Mouse (Mus musculus) midbrain, embryonic 10.5 days (tissue): ENCODE measurements around the gene Syt9. TPM values are rescaled to one million over a fixed set of nuclear protein-coding genes. Genes with fewer than 3 reads are reported as not detected.

Experiments used
- DNase-seq: peaks from one replicate; pipeline ENCODE4 v3.0.0-alpha.2; 2017; ENCODE audit warnings: low spot score
- H3K27ac ChIP-seq: fragments of 300-500 bp; sonication (generic); replicated peaks from 2 replicates; pipeline ENCODE4 v1.5.1; 2016; ENCODE audit warnings: mild to moderate bottlenecking
- H3K27me3 ChIP-seq: fragments of 300-500 bp; sonication (generic); 2 replicates; pipeline ENCODE4 v1.6.1; 2016; ENCODE audit warnings: low read depth, mild to moderate bottlenecking; ENCODE audit not compliant: poor library complexity, severe bottlenecking
- H3K36me3 ChIP-seq: fragments of 300-500 bp; sonication (generic); 2 replicates; pipeline ENCODE4 v1.6.1; 2016; ENCODE audit warnings: mild to moderate bottlenecking, moderate library complexity
- H3K4me1 ChIP-seq: fragments of 300-500 bp; sonication (generic); 2 replicates; pipeline ENCODE4 v1.6.1; 2016
- H3K4me3 ChIP-seq: fragments of 300-500 bp; sonication (generic); 2 replicates; pipeline ENCODE4 v1.5.1; 2016; ENCODE audit warnings: mild to moderate bottlenecking, moderate library complexity
- H3K9me3 ChIP-seq: fragments of 300-500 bp; sonication (generic); replicated peaks from 2 replicates; pipeline ENCODE4 v1.6.1; 2016; ENCODE audit warnings: mild to moderate bottlenecking
- WGBS: fragments of 180-500 bp; shearing (Covaris S2); methylation state at CpG from one replicate; pipeline ENCODE4 v1.1.7; 2016; 5-methylcytosine and 5-hydroxymethylcytosine counted together
- polyA plus RNA-seq: library from polyadenylated mRNA; unstranded; fragments of >200 nt; fragmentation: Nextera tagmentation; extraction: Ambion mirVana; gene quantifications from 2 replicates; pipeline ENCODE4 v1.2.1, GENCODE M21; 2016

The Syt9 gene
- polyA plus RNA-seq, 1 experiment from 2014 or later = 2.8 TPM

DNA sequence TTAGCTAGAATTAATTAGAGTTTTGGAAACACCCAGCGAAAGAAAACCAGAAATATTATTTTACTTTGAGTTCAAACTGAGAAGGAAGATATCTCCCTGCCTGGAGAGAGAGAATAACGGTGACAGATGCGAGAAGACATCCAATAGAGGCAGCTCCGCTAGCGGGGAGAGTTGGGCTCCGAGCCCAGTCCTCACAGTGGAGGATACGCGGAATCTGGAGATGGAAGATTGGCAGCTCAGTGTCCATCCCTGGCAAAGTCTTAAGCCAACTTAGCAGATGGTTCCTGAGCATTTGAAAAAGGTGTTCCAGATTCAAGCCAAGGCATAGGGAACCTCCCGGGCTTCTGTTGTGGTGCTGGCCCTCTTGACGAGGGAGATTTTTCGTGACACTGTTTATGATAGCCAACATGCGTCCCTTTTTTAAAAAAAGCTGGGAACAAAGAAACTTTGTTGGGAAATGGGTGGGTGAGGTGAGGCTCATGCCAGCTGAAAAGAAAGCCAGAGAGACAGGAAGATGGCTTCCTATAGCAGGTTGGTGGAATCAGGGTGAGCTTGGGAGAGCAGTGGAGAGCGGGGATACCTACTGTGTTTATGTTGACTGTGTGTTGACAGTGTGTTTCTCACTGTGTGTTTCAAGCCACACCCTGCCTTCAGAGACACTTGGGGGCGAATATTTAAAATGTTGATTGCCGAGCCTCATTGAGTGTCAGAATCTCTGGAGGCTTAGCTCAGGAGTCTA lies 29.7 kb downstream of the Syt9 start:
- Histone ChIP-seq H3K9me3 (no peaks in the 10 kb centered on the region), H3K4me3 (no peak overlapping the region), H3K36me3 (no peaks in the 10 kb centered on the region), H3K27ac (no peak overlapping the region), H3K4me1 (no peaks in the 10 kb centered on the region), H3K27me3 (no peaks in the 10 kb centered on the region)
- no peak for DNase-seq
- 94% methylated on average over 15 of the region's 15 CpGs for WGBS

DNA sequence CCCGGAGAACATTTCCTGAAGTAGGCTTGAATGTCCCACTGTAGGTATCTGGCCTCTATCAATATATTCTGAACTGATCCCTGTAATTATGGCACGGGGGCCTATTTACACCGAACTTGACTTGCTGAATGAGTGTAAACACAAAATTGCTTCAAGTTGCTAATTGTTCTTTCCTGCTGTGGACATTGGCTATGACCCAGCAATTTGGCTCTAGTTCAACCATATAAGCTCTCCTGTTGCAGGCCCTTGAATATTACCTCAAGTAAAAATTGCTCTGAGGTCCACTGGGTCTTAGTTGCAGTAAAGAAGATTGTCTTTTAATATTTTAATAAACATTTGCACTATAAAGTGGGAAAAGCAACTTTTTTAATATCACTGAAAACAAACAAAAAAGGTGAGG lies 32.7 kb downstream of the Syt9 start:
- Histone ChIP-seq H3K27ac (no peak overlapping the region), H3K36me3 (no peaks in the 10 kb centered on the region), H3K4me1 (no peaks in the 10 kb centered on the region), H3K4me3 (no peak overlapping the region), H3K9me3 (no peaks in the 10 kb centered on the region), H3K27me3 (no peaks in the 10 kb centered on the region)
- 87% methylated on average over 3 of the region's 3 CpGs for WGBS
- DNase-seq = no peak

DNA sequence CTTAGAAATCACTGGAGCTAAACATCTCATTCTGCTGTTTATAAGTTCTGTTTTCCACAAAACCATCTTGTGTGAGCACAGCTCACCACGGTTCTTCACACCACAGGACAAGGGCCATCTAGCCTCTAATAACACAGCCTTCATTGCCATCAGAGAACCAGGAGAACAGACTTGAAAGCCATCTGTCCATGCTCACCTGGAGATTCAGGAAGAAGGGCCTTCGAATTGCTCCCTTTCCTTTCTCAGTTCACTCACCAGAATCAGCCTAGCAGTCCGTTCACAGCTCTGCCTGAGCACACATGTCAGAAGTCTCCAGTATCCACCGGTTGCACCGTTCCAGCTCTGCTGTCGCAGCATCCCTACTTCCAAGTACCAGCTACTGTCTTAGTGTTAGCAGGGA lies 44.4 kb downstream of the Syt9 start:
- Histone ChIP-seq H3K36me3 (no peaks in the 10 kb centered on the region), H3K27ac (no peak overlapping the region), H3K4me3 (no peak overlapping the region), H3K27me3 (no peaks in the 10 kb centered on the region), H3K9me3 (no peaks in the 10 kb centered on the region; the same call in 1 of the 2 replicates), H3K4me1 (no peaks in the 10 kb centered on the region)
- no peak for DNase-seq
- WGBS = 88% methylated on average over 6 of the region's 6 CpGs

DNA sequence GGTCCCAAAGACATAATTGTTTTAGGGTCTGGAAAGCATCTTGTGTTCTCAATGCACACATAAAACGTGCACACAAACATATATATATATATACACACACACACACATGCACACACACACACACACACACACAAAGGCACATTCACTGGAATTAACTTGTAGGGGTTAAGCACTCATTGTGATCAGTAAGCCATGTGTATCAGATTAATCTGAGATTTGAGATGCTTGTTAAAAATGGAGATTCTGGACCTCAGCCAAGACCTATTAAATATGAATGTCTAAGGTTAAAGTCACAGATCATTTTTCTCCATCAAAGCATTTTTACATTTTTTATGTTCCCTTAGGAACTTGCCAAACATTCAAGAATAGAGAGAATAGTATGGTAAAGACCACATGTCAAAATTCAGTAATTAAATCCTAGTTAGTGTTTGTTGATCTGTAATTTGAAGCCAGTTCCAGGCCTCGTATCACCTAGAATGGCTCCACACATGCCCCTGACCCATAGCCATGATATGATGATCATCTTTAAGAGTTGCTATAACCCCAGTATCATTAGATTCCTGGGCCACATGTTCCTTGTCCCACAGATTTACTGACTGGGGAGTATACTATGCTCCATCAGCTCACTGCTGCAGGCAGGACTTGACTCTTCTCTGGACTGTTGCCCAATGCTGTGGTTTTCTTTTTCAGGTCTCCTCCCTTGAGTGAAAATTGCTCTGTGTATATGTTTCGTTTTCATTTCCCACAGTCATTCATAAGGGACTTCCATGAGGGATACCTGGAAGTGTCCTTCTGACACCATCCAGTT lies 46.7 kb downstream of the Syt9 start:
- H3K27me3 ChIP-seq = no peaks in the 10 kb centered on the region
- H3K36me3 ChIP-seq = no peaks in the 10 kb centered on the region
- H3K4me3 ChIP-seq = no peak overlapping the region
- H3K27ac ChIP-seq = no peak overlapping the region
- no peak for DNase-seq
- no peaks in the 10 kb centered on the region; the same call in 1 of the 2 replicates for H3K9me3 ChIP-seq
- WGBS = 87% methylated on average over 3 of the region's 3 CpGs
- no peaks in the 10 kb centered on the region for H3K4me1 ChIP-seq

DNA sequence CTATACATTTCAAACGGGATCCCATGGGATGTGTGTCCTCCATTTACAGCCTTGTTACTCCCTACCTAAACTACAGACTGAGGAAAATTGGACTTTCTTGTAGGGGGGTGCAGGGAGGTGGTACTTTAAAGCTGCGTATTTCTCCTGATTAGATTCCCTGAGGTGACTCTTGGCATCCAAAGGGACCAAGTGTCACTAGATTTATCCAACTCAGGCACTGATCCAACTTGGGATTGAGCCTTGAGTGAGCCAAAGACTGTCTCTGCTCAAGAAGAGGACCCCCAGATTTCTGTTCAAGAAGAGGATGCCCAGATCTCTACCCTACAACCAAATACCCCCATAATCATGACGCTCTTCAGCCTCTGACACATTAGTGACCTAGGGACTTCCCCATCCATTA lies 66.9 kb downstream of the Syt9 start:
- Histone ChIP-seq H3K36me3 (no peaks in the 10 kb centered on the region), H3K9me3 (no peaks in the 10 kb centered on the region), H3K4me1 (no peaks in the 10 kb centered on the region), H3K4me3 (no peak overlapping the region), H3K27me3 (no peaks in the 10 kb centered on the region), H3K27ac (no peak overlapping the region)
- WGBS = 86% methylated on average over 3 of the region's 3 CpGs
- no peak for DNase-seq

DNA sequence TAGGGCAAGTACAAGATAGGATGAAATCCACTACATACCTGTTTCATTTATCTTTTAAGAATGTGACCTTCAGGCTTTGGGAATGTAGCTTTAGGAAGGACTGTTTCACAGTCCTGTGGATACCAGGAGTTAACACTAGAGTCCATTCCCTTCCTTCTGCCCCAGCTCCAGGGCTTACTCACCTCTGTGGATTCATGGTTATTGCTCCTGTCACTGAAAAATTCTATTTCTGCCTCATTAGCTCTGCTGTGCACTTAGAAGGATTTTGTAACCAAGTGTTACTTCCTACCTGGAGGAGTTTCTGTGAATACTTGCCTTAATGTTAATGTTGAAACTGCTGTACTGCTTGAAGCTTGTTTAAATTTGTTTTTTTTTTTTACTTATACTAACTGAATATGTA lies 74.1 kb downstream of the Syt9 start:
- Histone ChIP-seq H3K9me3 (no peaks in the 10 kb centered on the region), H3K4me1 (no peaks in the 10 kb centered on the region), H3K27me3 (no peaks in the 10 kb centered on the region), H3K36me3 (no peaks in the 10 kb centered on the region), H3K27ac (no peak overlapping the region), H3K4me3 (no peak overlapping the region)
- DNase-seq = no peak

- WGBS = 81% methylated on average over 2 of the region's 2 CpGs
- no peak for DNase-seq
Measured at GRCm38 (mm10) chr7:107454660-107455059, 84.1 kb downstream of the Syt9 start.

DNA sequence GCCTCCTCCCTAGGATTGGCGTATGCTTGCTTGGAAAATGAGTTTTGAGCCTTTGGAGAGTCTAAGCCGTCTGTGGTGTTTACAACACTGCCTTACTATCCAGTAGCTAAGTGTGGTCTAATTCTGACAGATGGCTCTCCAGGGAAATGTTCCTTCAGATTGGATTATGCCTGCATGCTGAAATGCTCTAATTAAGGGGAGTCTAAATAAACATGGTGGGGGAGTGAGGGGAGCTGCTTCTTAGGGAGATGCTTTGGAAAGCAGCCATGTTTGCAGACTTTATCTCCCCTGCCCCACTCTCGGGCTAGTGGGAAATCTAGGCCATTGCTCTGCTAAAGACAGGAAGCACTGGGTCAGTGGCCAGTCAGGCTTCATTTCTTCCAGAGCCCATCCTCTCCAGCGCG lies 84.6 kb downstream of the Syt9 start:
- no peaks in the 10 kb centered on the region for H3K36me3 ChIP-seq
- WGBS = 72% methylated on average over 5 of the region's 5 CpGs

More at GRCm38 (mm10) chr7:107454660-107455059, 84.1 kb downstream of the Syt9 start:
- no peaks in the 10 kb centered on the region for H3K9me3 ChIP-seq
- H3K4me1 ChIP-seq = no peaks in the 10 kb centered on the region
- H3K4me3 ChIP-seq = no peak overlapping the region
- H3K36me3 ChIP-seq = no peaks in the 10 kb centered on the region
- no peaks in the 10 kb centered on the region for H3K27me3 ChIP-seq
- H3K27ac ChIP-seq = no peak overlapping the region

GRCm38 (mm10) chr7:107461167-107461566 lies 90.6 kb downstream of the Syt9 start:
- WGBS = 81% methylated on average over 4 of the region's 4 CpGs
- H3K36me3 ChIP-seq = no peaks in the 10 kb centered on the region
- no peak overlapping the region for H3K27ac ChIP-seq
- no peaks in the 10 kb centered on the region for H3K9me3 ChIP-seq
- no peaks in the 10 kb centered on the region for H3K4me1 ChIP-seq
- H3K27me3 ChIP-seq = no peaks in the 10 kb centered on the region
- no peak for DNase-seq
- H3K4me3 ChIP-seq = no peak overlapping the region

More for the DNA sequence above, 84.6 kb downstream of the Syt9 start:
- Histone ChIP-seq H3K4me1 (no peaks in the 10 kb centered on the region), H3K4me3 (no peak overlapping the region), H3K9me3 (no peaks in the 10 kb centered on the region), H3K27ac (no peak overlapping the region), H3K27me3 (no peaks in the 10 kb centered on the region)
- DNase-seq = no peak

- no peak overlapping the region for H3K27ac ChIP-seq
- no peak for DNase-seq
- no peaks in the 10 kb centered on the region for H3K27me3 ChIP-seq
- H3K36me3 ChIP-seq = no peaks in the 10 kb centered on the region
- no peaks in the 10 kb centered on the region for H3K9me3 ChIP-seq
- whole genome bisulfite sequencing = 75% methylated on average over 1 of the region's 1 CpGs
- H3K4me1 ChIP-seq = no peaks in the 10 kb centered on the region
- H3K4me3 ChIP-seq = no peak overlapping the region
Measured at GRCm38 (mm10) chr7:107461699-107462440, 91.3 kb downstream of the Syt9 start.

GRCm38 (mm10) chr7:107462962-107463361 lies 92.4 kb downstream of the Syt9 start:
- Histone ChIP-seq H3K4me3 (no peak overlapping the region), H3K36me3 (no peaks in the 10 kb centered on the region), H3K4me1 (no peaks in the 10 kb centered on the region), H3K27me3 (no peaks in the 10 kb centered on the region), H3K27ac (no peak overlapping the region), H3K9me3 (no peaks in the 10 kb centered on the region)
- no peak for DNase-seq
- WGBS = 84% methylated on average over 3 of the region's 3 CpGs

GRCm38 (mm10) chr7:107465081-107465480 lies 94.6 kb downstream of the Syt9 start:
- 83% methylated on average over 3 of the region's 3 CpGs for WGBS

More at GRCm38 (mm10) chr7:107465081-107465480, 94.6 kb downstream of the Syt9 start:
- no peaks in the 10 kb centered on the region for H3K36me3 ChIP-seq
- no peaks in the 10 kb centered on the region for H3K4me1 ChIP-seq
- no peak overlapping the region for H3K4me3 ChIP-seq
- no peaks in the 10 kb centered on the region for H3K9me3 ChIP-seq
- DNase-seq = no peak
- H3K27ac ChIP-seq = no peak overlapping the region
- no peaks in the 10 kb centered on the region for H3K27me3 ChIP-seq
